Mouse (Mus musculus): ENCODE measurements around the gene Cblb. TPM values are rescaled to one million over a fixed set of nuclear protein-coding genes. Genes with fewer than 3 reads are reported as not detected.

The Cblb gene
- polyA plus RNA-seq, 1 experiment: 12.2 TPM

GRCm38 (mm10) chr16:52132808-52133490 is 101.9 kb downstream of the Cblb start:
- no peaks in the 10 kb centered on the region for H3K4me1 ChIP-seq (ENCODE audit: control insufficient read depth, insufficient read depth, low read length)
- H3K27ac ChIP-seq (ENCODE audit: insufficient read depth, low read length): no peak overlapping the region
- no peak overlapping the region for H3K4me3 ChIP-seq (ENCODE audit: insufficient read depth, low read length)
- no peak for TF ChIP-seq POLR2A (IDR thresholded peaks at IDR 0.05; ENCODE audit: extremely low read depth, insufficient read depth, low read length)
- TF ChIP-seq CTCF (IDR thresholded peaks at IDR 0.05; ENCODE audit: extremely low read depth, insufficient read depth, low read length): no peak

DNA sequence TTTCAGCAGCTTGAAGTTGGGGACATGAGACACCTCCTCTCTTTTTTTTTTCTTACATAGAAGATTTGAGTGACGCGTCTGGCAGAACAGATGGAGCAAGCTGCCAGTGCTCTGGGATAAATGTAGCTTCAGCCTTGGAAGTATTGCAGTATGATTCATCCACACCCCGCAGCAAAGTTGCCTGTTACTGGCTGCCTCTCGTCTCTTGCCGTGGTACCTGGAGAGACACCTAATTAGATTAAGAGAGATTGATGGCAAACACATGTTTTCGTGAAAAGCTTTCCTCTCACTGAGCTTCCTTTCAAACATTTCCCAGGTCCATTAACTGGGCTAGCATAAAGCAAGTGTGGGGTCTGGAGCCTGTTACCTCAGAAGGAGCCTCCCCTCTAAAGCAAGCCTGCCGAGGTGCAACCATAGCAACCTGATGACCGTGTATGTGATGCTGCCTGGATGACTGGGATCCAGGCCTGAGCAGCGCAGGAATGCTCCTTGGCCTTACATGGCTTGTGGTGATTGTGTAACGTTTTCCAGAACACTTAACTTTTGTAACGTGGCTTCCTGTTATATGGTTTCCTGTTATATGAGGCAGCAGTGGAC is 103.7 kb downstream of the Cblb start:
- peak overlapping the region; percentile 58 for H3K27ac ChIP-seq (ENCODE audit: insufficient read depth, low read length)
- TF ChIP-seq POLR2A (IDR thresholded peaks at IDR 0.05; ENCODE audit: extremely low read depth, insufficient read depth, low read length) (no peak), CTCF (IDR thresholded peaks at IDR 0.05; ENCODE audit: extremely low read depth, insufficient read depth, low read length) (no peak)
- H3K4me1 ChIP-seq (ENCODE audit: control insufficient read depth, insufficient read depth, low read length): no peaks in the 10 kb centered on the region
- 0 out of 2 replicates have a peak overlapping the region, but pooled peaks have one; percentile 4 for H3K4me3 ChIP-seq (ENCODE audit: insufficient read depth, low read length)

GRCm38 (mm10) chr16:52135689-52136390 is 104.8 kb downstream of the Cblb start:
- Histone ChIP-seq H3K27ac (ENCODE audit: insufficient read depth, low read length) (no peak overlapping the region), H3K4me3 (ENCODE audit: insufficient read depth, low read length) (no peak overlapping the region), H3K4me1 (ENCODE audit: control insufficient read depth, insufficient read depth, low read length) (no peaks in the 10 kb centered on the region)
- no peak for TF ChIP-seq POLR2A (IDR thresholded peaks at IDR 0.05; ENCODE audit: extremely low read depth, insufficient read depth, low read length)
- no peak for TF ChIP-seq CTCF (IDR thresholded peaks at IDR 0.05; ENCODE audit: extremely low read depth, insufficient read depth, low read length)

- TF ChIP-seq CTCF (IDR thresholded peaks at IDR 0.05; ENCODE audit: extremely low read depth, insufficient read depth, low read length) (no peak), POLR2A (IDR thresholded peaks at IDR 0.05; ENCODE audit: extremely low read depth, insufficient read depth, low read length) (no peak)
- Histone ChIP-seq H3K4me3 (ENCODE audit: insufficient read depth, low read length) (no peak overlapping the region), H3K27ac (ENCODE audit: insufficient read depth, low read length) (no peak overlapping the region), H3K4me1 (ENCODE audit: control insufficient read depth, insufficient read depth, low read length) (peaks cover 2% of the 10 kb centered on the region; the same call in 1 of the 2 replicates)
These were observed 112.1 kb downstream of the Cblb start for GRCm38 (mm10) chr16:52143101-52143500.

DNA sequence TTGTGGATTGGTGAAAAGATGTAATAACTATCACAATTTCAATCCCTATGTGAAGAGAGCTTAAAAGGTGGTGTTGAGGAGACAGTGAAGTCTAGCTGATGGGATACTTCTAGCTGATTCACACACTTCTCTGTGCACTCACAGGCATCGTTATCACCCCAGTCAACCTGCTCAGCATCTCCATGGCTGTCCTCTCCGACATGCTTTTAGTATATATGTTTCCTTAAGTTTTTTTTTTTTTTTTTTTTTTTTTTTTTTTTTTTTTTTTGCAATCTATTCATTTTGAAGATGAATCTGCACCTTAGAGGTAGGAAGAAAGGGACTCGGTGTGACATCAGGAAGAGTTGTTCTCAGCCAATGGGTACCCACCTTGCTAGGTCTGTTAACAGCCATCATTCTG is 112.8 kb downstream of the Cblb start:
- no peak overlapping the region for H3K4me3 ChIP-seq (ENCODE audit: insufficient read depth, low read length)
- peaks cover 2% of the 10 kb centered on the region; the same call in 1 of the 2 replicates for H3K4me1 ChIP-seq (ENCODE audit: control insufficient read depth, insufficient read depth, low read length)
- TF ChIP-seq CTCF (IDR thresholded peaks at IDR 0.05; ENCODE audit: extremely low read depth, insufficient read depth, low read length) (no peak), POLR2A (IDR thresholded peaks at IDR 0.05; ENCODE audit: extremely low read depth, insufficient read depth, low read length) (no peak)
- no peak overlapping the region for H3K27ac ChIP-seq (ENCODE audit: insufficient read depth, low read length)

DNA sequence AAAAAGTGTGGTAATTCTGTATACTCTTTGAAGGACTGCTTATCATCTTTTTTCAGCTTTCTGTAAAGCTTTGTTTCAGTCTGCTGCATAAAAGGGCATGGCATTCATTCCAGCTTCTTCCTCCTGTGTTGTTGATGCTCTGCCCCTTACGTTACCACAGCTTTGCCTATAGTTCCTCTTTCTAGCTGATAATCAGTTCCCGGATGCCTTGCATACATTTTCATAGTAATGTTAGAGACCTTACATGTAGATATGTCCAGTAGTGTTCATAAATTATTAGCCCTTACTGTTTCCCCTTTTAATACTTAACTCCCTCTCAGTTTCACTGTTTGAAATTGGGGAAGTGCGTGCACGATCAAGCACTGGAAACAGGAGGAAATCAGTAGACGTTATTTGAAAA is 113.8 kb downstream of the Cblb start:
- Histone ChIP-seq H3K27ac (ENCODE audit: insufficient read depth, low read length) (no peak overlapping the region), H3K4me3 (ENCODE audit: insufficient read depth, low read length) (no peak overlapping the region), H3K4me1 (ENCODE audit: control insufficient read depth, insufficient read depth, low read length) (peaks cover 2% of the 10 kb centered on the region; the same call in 1 of the 2 replicates)
- TF ChIP-seq POLR2A (IDR thresholded peaks at IDR 0.05; ENCODE audit: extremely low read depth, insufficient read depth, low read length) (no peak), CTCF (IDR thresholded peaks at IDR 0.05; ENCODE audit: extremely low read depth, insufficient read depth, low read length) (no peak)

DNA sequence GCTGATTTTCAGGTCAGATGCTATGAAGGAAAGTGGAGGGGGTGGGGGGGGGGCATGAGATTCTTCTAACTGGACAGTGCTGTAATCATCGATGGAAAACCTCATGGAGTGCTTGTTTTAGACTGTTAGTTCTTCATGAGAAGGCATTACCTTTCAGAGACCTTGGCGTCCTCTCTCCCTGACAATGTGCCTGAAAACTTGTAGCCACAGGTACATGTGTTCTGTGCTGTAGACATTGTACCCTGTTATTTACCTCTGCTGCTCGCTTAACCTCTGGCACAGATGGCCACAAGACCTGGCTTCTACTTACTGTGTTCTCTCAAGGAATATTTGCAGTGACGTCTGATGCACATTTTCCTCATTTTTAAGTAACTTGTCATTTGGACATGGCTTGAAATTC is 114.5 kb downstream of the Cblb start:
- TF ChIP-seq CTCF (IDR thresholded peaks at IDR 0.05; ENCODE audit: extremely low read depth, insufficient read depth, low read length) (no peak), POLR2A (IDR thresholded peaks at IDR 0.05; ENCODE audit: extremely low read depth, insufficient read depth, low read length) (no peak)
- no peak overlapping the region for H3K27ac ChIP-seq (ENCODE audit: insufficient read depth, low read length)
- H3K4me3 ChIP-seq (ENCODE audit: insufficient read depth, low read length): no peak overlapping the region
- H3K4me1 ChIP-seq (ENCODE audit: control insufficient read depth, insufficient read depth, low read length): peaks cover 2% of the 10 kb centered on the region; the same call in 1 of the 2 replicates

- Histone ChIP-seq H3K27ac (ENCODE audit: insufficient read depth, low read length) (no peak overlapping the region), H3K4me3 (ENCODE audit: insufficient read depth, low read length) (no peak overlapping the region), H3K4me1 (ENCODE audit: control insufficient read depth, insufficient read depth, low read length) (peaks cover 2% of the 10 kb centered on the region; the same call in 1 of the 2 replicates)
- no peak for TF ChIP-seq POLR2A (IDR thresholded peaks at IDR 0.05; ENCODE audit: extremely low read depth, insufficient read depth, low read length)
- TF ChIP-seq CTCF (IDR thresholded peaks at IDR 0.05; ENCODE audit: extremely low read depth, insufficient read depth, low read length): no peak
These were observed 116.1 kb downstream of the Cblb start for GRCm38 (mm10) chr16:52146976-52147696.

DNA sequence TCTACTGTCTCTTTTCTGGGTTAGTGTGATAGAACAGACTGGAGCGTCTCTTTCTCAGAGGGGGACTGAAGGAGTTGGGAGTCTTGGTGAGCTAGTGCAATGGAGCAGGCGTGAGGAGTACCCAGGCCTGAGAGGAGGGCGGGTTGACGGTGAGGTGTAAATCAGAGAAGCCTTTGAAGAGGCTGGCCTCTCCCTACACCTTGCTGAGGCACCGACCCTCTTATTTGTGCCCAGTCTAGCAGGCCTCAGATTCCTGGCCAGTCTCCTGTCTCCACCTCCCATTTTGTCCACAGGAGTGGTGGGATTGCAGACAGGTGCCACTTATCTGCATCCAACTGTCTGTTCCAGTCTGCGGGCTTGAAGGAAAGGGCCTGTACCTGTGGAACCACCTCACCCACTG is 117.0 kb downstream of the Cblb start:
- peaks cover 2% of the 10 kb centered on the region; the same call in 1 of the 2 replicates for H3K4me1 ChIP-seq (ENCODE audit: control insufficient read depth, insufficient read depth, low read length)
- no peak overlapping the region for H3K4me3 ChIP-seq (ENCODE audit: insufficient read depth, low read length)
- no peak overlapping the region for H3K27ac ChIP-seq (ENCODE audit: insufficient read depth, low read length)
- no peak for TF ChIP-seq POLR2A (IDR thresholded peaks at IDR 0.05; ENCODE audit: extremely low read depth, insufficient read depth, low read length)
- TF ChIP-seq CTCF (IDR thresholded peaks at IDR 0.05; ENCODE audit: extremely low read depth, insufficient read depth, low read length): no peak

Measured in cortical plate, adult 2 months (tissue).